Mouse (Mus musculus): ENCODE data around the gene Fam213b.

Fam213b gene

DNA sequence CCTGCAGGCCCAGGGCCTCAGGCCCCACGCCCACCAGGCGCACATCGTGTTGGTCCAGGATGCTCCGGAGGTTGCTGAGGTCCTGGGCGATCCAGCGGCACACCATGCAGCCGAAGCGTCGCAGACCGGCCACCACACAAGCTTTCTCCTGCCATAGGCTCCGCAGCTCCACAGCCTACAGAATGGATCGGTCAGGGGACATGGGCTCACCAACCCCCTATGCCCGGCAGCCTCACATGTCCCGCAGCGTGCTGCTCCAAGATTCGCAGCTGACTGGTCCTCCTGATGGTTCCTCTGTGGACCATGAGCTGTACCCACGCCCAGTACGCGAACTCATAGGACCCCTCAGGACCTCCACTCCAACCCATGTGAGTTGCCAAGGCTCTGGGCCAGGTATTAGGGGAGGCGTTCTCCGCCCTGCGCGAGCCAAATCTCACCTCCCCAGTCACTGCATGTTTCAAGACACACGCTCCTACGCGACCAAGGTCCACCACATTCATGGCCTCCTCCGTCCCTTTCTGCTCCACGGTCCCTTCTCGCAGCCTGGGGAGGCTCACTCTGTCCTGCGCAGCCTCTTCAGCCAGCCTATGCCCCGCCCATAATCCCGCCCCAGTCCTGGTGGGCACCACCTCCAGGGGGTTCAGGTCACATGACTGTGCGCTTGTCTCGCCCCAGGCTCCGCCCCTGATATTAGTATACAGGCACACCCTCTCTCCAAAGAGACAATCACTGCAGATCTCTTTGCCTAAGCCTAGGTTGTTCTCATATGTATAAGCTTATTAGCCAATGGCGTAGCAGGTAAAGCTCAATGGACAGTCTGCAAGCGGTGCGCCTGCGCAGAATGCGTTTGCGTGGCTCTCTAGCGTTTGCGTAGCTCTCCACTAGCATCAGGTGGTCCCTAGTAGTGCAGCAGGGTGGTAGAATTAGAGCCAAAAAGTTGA lies at the start of gene Fam213b:
Fam213b (minus strand) TSS at position 630 of the 941 bp plus-strand sequence.
- DNase-seq (ENCODE audit: low spot score): no peak

DNA sequence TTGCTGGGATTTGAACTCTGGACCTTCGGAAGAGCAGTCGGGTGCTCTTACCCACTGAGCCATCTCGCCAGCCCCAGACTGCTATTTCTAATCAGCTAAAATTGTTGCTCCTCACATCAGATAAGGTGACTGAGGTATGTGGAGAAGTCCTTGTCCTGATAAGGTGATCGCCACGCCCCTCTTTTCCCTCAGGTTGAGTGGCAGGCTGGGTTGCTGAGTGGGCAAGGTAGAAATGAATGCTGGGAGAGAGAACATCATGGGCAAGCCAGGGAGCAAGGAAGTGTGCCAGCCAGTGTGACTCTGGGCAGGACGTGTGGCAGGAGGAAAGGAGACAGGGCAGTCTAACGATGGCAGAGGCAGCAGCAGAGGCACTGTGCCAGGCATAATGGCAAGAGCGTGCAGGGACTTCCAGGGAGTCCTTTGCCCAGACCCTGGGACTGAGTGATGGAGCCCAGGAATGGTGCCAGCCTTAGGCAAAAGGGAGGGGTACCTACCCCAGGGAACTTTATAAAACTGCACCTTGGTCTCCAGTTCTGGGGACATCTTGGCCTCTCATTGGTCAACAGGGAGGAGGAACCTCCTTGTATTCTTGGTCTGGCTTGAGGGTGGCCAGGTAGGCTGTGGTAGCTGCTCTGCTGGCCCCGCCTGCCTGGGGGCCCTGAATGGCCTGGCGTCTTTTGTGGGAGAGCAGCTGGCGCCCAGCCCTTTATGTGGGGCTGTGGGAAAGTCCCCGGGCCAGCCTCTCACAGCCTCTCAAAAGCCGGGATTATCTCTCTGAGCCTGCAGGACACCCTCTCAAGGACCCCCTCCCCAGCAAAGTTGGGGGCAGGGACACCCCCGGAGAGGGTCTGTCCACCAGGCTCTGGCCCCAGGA lies 49.4 kb upstream of the Fam213b start:
- no peak for DNase-seq (ENCODE audit: low spot score)

DNA sequence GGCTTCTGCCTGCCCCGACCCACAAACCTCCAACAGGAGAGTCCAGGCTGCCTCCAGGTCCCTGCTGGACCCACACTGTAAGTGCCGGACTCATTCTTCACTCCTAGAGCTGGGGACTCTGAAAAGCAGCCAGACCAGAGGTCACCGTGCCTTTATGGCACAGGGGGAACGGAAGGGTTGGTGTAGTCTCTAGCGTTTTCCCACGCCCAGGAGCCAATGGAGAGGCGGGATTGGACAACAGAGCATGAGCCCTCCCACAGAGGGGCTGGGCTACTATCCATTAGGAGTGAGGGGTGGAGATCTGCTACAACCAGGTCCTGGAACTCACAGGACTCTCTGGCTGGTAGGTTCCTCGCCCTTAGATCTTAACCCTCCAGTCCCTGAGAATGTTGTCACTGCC lies 47.4 kb upstream of the Fam213b start:
- DNase-seq (ENCODE audit: low spot score): no peak

DNA sequence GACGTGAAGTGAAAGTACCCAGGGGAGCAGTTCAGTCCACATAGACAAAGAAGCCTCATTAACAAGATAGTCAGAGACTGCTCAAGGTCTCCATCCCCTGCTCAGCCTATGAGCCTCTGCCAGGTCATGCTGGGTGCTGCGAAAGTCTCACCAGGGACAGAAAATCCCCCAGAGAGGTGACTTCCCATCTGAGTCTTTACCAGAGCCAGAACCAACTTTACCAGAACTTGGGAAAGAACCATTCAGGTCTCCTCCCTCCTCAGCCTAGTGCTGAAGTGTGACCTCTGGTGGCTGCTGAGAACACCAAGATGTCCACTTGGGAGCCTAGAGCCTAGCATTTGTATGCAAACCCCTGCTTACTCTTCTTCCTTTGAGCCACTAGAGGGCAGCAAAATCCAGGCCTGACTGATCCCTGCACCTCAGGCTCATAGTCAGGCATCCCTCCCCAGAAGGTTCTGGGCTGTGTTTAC lies 45.2 kb upstream of the Fam213b start:
- DNase-seq (ENCODE audit: low spot score): no peak

- no peak for DNase-seq (ENCODE audit: low spot score)
Observed at GRCm38 (mm10) chr4:154943323-154944039, 44.5 kb upstream of the Fam213b start.

- DNase-seq (ENCODE audit: low spot score): no peak
Observed at GRCm38 (mm10) chr4:154942632-154943322, 43.8 kb upstream of the Fam213b start.

DNA sequence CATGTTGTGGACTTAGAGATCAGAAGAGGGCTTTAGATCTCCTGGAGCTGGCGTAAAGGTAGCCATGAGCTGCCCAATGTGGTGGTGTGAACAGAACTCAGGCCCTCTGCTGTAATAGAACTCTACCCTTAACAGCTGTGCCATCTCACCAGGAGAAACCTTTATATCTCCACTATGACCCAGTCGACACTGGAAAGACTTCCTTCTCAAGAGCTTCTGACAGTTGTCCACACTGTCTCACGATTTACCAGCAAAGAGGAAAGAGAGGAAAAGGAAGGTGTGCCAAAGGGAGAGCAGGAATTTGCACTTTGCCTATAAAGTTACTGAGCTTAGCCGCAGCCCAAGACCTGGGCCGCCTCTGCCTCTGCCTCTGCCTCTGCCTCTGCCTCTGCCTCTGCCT lies 42.9 kb upstream of the Fam213b start:
- DNase-seq (ENCODE audit: low spot score): no peak

DNA sequence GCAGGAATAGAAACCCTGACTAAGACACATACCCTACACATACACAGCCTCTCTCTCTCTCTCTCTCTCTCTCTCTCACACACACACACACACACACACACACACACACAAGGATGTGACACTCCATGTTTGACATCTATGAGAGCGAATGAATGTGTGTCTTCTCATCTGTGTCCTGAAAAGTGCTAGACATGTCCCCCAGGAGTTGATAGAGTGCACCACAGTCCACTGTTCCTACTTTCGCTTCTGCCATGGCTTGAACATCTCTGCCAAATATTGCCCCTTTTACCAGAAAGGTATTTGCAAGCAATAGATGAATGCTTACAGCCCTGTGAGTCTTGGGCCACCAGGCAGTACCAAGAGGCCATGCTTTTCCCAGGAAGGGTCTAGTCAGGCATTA lies 41.2 kb upstream of the Fam213b start:
- no peak for DNase-seq (ENCODE audit: low spot score)

- DNase-seq (ENCODE audit: low spot score): no peak
Observed at GRCm38 (mm10) chr4:154937746-154938145, 38.8 kb upstream of the Fam213b start.

DNA sequence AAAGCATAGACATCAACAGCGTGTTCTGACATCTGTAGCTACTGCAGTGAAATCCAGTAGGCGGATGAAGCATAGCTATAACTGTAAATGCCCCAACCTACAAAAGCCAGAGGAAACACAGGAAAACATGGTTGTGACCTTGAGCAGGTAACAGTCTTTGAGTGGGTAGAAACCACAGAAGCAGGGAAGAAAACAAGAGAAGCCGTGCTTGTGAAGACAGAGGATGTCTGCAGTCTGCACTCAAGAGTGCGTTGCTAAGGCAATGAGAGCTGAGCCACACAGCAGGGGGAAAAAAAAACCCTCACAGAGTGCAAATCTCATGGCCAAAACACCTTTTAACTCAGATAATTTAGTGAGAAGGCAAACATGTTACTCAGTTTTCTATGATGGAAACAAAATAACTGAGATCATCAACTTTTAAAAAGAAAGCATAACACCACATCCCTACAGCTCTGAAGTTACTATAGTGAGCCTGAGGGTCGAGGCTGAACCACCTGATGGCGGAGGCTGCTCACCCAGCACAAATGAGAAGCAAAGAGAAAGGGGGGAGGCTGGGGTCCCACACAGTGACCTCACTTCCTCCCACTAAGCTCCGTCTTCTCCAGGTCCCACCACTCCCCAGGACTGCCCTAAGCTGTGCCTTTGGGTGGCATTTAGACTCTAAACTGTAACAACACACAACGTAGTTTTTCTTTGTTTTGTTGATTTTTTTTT lies 37.8 kb upstream of the Fam213b start:
- no peak for DNase-seq (ENCODE audit: low spot score)

DNA sequence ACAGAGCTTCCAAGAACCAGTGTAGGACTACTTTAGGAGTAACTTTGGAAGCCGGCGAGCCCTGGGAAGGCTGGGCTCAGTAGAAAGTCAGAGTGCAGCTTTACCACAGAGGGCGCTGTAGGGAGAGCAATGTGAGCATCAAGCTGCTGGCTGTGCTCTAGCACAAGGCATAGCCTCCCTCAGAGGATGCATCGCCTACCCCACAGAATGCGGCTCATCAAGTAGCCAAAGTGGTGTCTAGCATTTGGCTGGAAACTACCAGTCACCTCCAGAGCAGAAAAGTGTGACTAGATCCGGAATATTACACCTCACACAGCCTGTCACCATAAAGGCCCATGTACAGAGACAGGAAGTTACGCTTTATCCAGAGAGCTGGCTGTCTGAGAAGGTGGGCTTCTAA lies 36.9 kb upstream of the Fam213b start:
- no peak for DNase-seq (ENCODE audit: low spot score)

DNA sequence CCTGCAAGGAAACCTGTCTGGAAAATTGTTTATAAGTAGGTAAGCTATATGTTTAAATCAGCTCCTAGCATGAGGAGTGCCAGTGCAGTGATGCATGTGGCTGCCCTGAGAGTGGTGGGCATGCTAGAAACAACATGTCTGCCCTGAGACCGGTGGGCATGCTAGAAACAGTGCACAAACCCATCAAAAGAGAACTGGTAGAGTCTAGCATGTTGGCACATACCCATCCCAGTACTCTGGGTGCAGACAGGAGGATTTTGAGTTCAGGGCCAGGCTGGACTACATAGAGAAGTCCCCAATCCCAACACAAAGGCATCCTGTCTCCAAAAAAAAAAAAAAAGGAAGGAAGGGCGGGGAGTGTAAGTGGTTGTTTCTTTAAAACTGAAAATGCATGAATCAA lies 35.9 kb upstream of the Fam213b start:
- DNase-seq (ENCODE audit: low spot score): no peak

DNA sequence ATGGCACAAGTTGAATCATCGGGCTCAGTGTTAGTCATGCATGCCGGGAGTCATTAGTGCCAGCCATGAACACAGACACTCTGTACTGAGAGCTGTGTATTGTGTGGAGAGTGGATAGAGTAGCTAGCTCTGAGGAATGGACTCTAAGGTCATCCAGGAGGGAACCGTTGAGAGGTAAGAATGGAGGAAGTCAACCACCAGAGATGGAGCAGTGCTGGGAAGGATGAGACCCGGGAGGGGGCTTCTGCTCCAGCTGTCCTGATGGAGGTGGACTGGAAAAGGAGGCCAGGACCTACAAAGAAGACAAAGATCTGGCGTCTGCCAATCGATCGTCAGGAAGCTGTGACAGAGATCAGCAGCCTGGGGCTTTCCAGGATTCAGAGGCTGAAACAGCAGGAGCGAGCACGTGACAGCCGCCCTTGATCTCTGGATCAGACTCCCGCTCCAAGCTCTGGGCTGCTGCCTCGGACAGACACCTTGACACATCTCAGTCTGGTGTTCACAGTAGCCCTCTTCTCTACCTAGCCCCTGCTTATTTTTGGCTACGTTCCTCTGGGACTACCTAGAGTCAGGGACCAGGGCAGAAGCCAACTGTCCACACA lies 34.5 kb upstream of the Fam213b start:
- no peak for DNase-seq (ENCODE audit: low spot score)

- no peak for DNase-seq (ENCODE audit: low spot score)
Observed at GRCm38 (mm10) chr4:154929088-154929660, 30.2 kb upstream of the Fam213b start.

- DNase-seq (ENCODE audit: low spot score): no peak
Observed at GRCm38 (mm10) chr4:154928395-154929087, 29.6 kb upstream of the Fam213b start, which contains the start of gene Tnfrsf14. Tnfrsf14 (minus strand) TSS chr4:154928563.

- no peak for DNase-seq (ENCODE audit: low spot score)
Observed at GRCm38 (mm10) chr4:154927899-154928337, 29.0 kb upstream of the Fam213b start.

GRCm38 (mm10) chr4:154926969-154927898 lies 28.3 kb upstream of the Fam213b start:
- DNase-seq (ENCODE audit: low spot score): no peak

DNA sequence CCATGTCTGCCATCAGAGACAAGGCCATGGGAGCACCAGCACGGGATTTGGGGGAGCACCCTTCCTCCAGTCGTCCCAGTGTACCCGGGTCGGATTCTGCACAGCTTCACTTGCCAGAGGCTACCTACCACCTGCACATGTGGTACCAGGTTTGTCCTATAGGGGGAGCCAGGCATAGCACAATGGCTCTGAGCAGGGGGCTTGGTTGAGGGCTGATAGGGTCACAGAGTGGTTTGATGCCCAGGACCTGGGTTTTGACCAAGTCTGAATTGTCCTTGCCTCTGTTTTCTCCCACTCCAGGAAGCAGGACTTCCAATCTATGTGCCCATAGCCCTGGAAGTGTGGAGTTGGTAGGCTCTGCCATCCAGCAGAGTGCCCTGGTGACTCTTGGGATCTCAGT lies 26.5 kb upstream of the Fam213b start:
- no peak for DNase-seq (ENCODE audit: low spot score)

All from ovary, postnatal 10 days (tissue).